Mouse (Mus musculus) cerebral cortex, adult 2 months (tissue): ENCODE data around the gene Bola3.

Experiments
- WGBS: fragments of 180-500 bp; shearing (Covaris S2); methylation state at CpG from one replicate; pipeline ENCODE4 v1.1.7; 2018; 5-methylcytosine and 5-hydroxymethylcytosine counted together

Gene Bola3

GRCm38 (mm10) chr6:83349274-83349958 lies 469 bp downstream of the Bola3 start:
- under 1% methylated on average over 53 of the region's 53 CpGs for WGBS

- 74% methylated on average over 7 of the region's 7 CpGs for WGBS
Observed at GRCm38 (mm10) chr6:83350172-83350571, 1.2 kb downstream of the Bola3 start.

- WGBS: 82% methylated on average over 16 of the region's 16 CpGs
Observed at GRCm38 (mm10) chr6:83350851-83351405, 2.0 kb downstream of the Bola3 start.

DNA sequence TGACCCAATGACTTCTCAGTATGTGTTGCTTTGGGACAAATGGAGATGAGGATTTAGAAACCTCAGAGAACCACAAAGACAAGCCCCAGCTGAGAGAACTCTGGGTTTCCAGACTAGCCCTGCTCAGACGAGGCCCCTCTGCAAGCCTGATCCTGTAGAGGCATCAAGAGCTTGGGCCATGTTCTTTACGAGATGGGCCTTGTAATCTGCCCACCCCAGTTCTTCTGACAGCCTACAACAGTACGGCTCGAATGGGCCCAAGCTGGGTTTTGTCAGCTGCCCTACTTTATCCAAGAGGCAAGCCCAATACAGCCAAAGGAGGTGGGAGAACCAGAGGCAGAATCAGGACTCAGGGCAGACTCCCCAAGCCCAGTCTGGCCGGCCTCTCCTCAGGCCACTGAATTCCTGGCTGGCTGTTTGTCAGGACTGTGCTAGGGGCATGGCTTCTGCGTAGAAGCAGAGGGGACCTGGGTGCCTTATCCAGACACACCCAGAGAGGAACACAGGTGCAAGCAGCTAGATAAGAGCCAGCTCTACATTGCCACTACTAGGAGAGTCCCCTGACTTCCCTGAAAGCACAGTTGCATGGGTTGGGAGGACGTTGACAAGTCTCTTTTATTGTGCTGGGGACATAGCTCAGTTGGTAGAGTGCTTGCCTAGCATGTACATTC lies 2.7 kb downstream of the Bola3 start:
- 77% methylated on average over 7 of the region's 7 CpGs for WGBS

DNA sequence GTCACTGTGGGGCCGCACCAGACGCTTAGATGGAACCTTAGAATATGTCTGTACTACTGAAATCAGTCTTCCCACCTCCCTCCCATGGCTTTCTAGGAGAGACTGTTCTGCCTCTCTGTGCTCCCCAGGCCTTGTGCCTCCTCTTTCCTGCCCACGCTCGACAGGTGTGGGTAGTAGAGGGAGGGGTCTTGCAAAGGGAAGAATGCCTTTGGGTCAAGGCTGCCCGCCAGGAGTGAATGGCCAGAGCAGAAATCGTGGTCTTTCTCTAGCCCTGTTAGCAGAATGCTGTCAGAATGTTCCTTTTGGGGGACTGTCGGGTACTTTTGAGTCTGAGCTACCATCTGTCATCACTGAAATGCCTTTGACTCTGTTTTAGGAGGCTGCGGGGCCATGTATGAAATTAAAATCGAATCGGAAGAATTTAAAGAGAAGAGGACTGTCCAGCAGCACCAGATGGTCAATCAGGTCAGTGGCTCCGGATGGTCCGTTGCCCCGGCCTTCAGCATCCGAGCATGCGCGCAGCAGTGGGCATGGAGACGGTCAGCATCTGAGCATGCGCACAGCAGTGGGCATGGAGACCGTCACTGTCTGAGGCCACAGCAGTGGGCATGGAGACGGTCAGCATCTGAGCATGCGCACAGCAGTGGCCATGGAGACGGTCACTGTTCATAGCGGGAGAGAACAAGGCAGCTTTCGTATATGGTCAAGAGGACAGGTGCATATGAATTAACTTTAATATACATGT lies 3.9 kb downstream of the Bola3 start:
- WGBS: 76% methylated on average over 24 of the region's 24 CpGs

- WGBS: 76% methylated on average over 9 of the region's 9 CpGs
Observed at GRCm38 (mm10) chr6:83354856-83355781, 6.2 kb downstream of the Bola3 start.

DNA sequence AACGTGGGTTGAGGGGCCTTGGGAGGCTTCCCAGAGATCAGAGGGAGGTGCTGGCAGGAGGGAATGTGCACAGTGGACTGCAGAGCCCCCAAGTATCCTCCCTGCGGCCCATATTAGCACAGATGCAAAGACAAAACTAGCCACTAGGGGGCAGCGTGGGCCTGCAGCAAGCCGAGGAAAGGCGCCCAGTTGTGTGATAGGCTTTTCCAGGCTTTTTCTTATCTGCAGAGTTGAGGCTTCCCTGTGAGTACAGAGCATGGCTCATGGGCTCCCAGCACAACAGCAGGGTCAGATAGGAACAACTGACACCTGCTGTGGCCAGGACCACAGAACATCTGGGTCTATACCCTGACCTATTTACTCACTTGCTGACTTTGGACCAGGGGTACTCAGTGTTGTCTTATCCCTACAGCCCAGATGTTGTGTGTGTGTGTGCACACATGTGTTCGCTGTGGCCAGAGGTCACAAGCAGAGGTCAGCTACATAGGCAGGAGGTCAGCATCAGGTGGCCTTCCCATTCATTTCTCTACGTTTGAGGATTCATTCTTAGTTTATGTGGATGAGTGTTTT lies 7.7 kb downstream of the Bola3 start:
- WGBS: 19% methylated on average over 7 of the region's 7 CpGs

- 86% methylated on average over 10 of the region's 10 CpGs for WGBS
Observed at GRCm38 (mm10) chr6:83357436-83357835, 8.5 kb downstream of the Bola3 start.

DNA sequence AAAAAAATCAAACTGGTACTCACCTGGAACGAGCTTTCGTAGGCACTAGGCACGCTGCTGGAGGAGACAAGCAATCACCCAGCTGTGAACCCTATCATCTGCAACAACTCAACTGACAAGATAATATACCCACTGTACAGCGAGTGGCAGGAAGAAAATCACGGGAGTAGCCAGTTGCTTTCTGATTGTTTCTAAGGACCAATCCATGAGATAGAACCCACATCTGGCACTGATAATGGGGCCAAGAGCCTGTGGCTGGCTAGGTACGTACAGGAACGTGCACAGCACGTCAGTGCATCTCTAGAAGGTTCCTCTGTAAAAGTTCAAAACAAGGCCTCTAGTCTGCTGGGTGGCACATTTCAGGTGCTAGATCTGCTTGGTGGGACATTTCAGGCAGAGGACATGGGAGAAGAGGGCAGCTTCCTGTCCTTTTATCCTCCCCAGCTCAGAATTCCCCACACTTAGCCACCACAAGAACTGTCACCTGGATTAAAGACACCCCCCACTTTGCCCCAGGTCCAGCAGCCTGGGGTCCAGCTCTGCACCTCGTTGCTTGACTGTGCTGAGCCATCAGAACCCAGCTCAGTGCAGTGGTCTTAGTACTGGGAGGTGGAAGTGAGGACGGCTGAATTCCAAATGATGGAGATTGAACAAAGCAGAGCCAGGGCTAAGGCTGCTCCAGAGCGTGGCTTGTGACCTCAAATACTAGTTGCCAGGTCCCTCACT lies 12.7 kb downstream of the Bola3 start:
- 84% methylated on average over 11 of the region's 11 CpGs for WGBS

DNA sequence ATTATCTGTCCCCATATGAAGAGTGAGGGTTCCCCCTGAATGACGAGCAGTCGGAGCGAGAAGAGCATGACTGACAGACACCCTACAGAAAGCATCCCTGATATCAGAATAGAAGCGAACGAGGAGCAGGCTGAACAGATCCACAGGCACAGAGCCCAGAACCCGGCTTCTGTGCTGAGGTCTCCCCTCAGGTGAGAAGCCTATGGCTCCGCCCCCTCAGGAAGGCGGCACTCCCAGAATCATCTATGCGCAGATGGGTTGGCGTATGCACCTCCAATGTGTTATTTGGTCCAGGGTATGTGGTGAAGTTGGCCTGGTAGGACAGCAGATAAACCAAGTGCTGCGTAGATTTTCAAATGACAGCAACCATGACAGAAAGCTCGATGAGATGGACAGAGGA lies 14.1 kb downstream of the Bola3 start:
- 69% methylated on average over 12 of the region's 12 CpGs for WGBS

DNA sequence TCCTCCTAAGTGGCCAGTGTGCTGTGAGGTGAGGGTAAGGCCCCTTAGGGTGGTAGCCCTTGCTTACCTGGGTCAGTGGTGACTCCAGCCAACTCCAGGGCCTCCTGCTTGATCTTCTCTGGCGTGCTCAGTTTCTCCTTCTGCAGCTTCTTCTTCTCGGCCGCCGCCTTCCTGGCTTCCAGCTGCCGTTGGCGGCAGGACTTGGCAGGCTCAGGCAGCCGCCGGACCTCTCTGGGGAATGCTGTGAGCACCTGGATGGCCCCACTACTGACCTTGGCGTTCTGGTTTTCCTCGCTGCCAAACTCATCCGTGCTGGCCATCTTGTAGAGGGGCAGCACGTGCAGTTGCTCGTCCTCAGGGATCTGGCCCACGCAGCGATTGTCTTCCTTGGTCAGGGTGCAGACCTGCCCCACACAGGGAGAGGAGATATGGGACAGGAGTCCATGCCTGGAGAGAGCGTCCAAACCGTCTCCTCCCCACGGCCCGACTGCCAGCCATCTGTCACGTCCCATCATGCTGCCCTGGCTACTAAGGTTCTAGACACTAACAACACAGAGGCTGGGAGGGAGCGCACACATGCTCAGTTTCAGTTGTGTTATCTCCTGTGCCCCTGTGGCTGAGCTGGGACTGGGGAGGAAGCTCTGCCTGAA lies 21.5 kb downstream of the Bola3 start:
- 77% methylated on average over 21 of the region's 21 CpGs for WGBS

- 65% methylated on average over 3 of the region's 3 CpGs for WGBS
Observed at GRCm38 (mm10) chr6:83371350-83371749, 22.4 kb downstream of the Bola3 start.

- 78% methylated on average over 9 of the region's 9 CpGs for WGBS
Observed at GRCm38 (mm10) chr6:83373704-83374300, 24.9 kb downstream of the Bola3 start.

GRCm38 (mm10) chr6:83381510-83382491 lies 32.9 kb downstream of the Bola3 start:
- 63% methylated on average over 10 of the region's 10 CpGs for WGBS

GRCm38 (mm10) chr6:83385569-83386090 lies 36.7 kb downstream of the Bola3 start:
- WGBS: 81% methylated on average over 9 of the region's 9 CpGs

- WGBS: 36% methylated on average over 8 of the region's 8 CpGs
Observed at GRCm38 (mm10) chr6:83392166-83392780, 43.3 kb downstream of the Bola3 start.

DNA sequence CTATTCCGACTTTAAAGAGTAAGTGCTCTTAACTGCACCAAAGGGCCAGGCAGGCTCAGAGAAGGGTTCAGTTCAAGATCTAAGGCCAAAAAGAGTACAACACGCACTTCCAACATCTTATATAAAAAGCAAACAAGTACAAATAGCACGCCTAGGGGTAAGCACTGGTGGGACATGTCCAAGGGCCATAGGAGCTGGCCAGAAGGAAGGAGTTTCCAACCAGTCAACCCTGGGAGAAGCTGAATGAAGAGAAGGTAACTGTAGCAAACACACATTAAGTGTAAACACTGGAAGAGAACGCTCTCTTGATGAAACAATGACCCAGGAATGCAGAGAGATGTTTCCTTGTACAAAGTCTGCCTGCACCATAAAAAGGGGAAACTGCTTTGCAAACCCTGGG lies 45.2 kb downstream of the Bola3 start:
- 89% methylated on average over 4 of the region's 4 CpGs for WGBS
